16 mouse cellular contexts compared by ENCODE assay signal in the genomic region with DNA sequence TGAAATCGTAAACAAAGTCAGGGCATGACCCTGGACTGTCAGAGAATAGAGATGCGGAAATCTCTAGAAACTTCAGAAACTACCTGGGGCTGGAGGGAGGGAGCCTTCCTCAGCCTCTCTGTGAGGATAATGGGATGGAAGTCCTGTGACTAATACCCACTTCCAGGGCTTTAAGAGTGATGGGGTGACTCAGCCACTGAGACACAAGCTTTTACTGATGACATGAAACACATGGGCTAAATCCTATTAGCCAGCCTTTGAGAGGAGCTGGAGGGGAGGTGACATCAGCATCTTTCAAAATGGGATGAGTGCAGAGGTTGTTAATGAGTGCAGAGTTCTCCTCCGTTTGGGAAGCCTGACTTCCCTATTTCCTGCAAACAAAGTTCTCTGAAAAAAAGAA. TPM values are rescaled to one million over a fixed set of nuclear protein-coding genes. Genes with fewer than 3 reads are reported as not detected.
A peak's percentile ranks its signal among the peaks of the same experiment; 100 is the strongest.
DNase-seq lines count a peak whose midpoint lies in the region; ATAC-seq and TF ChIP-seq lines count a peak whose summit lies in the region.
"Had no signal": no experiment of that assay in that cellular context is flagged by ENCODE, and none has a peak within 500 bp of the region (broad histone marks: within the 10 kb centered on the region; RNA-seq: fewer than 3 reads in every experiment).

No protein-coding gene starts in this region.

- peak; percentile 78 for ATAC-seq in midbrain, embryonic 11.5 days (ENCODE audit: low FRiP score)
- ATAC-seq in midbrain, embryonic 16.5 days: no peak
- no peak for ATAC-seq in kidney, embryonic 16.5 days (ENCODE audit: low FRiP score, low TSS enrichment)
- ATAC-seq: intestine, embryonic 15.5 days; liver, postnatal 0 days had no signal

- WGBS in midbrain, embryonic 11.5 days: 25% methylated on average over 3 of the region's 3 CpGs
- WGBS in midbrain, embryonic 16.5 days: 22% methylated on average over 3 of the region's 3 CpGs
- 64% methylated on average over 3 of the region's 3 CpGs for WGBS in kidney, embryonic 16.5 days

- H3K9ac ChIP-seq in midbrain, embryonic 11.5 days (ENCODE audit: low read length): no peak overlapping the region
- no peak overlapping the region for H3K9ac ChIP-seq in midbrain, embryonic 16.5 days (ENCODE audit: low read depth, low read length)
- no peak overlapping the region for H3K9ac ChIP-seq in kidney, embryonic 16.5 days (replicated peaks; ENCODE audit: low read length)
- H3K9ac ChIP-seq: hindbrain, embryonic 12.5 days; intestine, embryonic 15.5 days; kidney, embryonic 15.5 days; liver, postnatal 0 days had no signal

- H3K4me2 ChIP-seq in midbrain, embryonic 11.5 days: no peak overlapping the region
- H3K4me2 ChIP-seq in midbrain, embryonic 16.5 days (ENCODE audit: low read length): no peak overlapping the region
- H3K4me2 ChIP-seq in myocyte (ENCODE audit: low read depth): peak overlapping the region; percentile 16
- no peak overlapping the region for H3K4me2 ChIP-seq in kidney, embryonic 16.5 days (replicated peaks; ENCODE audit: low read depth, low read length)
- H3K4me2 ChIP-seq: hindbrain, embryonic 12.5 days; intestine, embryonic 15.5 days; kidney, embryonic 15.5 days had no signal

- H3K27me3 ChIP-seq in midbrain, embryonic 11.5 days (ENCODE audit: control insufficient read depth, insufficient read depth, low read length): peaks cover 28% of the 10 kb centered on the region
- no peaks in the 10 kb centered on the region for H3K27me3 ChIP-seq in midbrain, embryonic 16.5 days (ENCODE audit: control insufficient read depth, insufficient read depth, low read depth, low read length)
- H3K27me3 ChIP-seq in myocyte (ENCODE audit: control insufficient read depth, insufficient read depth, insufficient read length): no peaks in the 10 kb centered on the region
- no peaks in the 10 kb centered on the region for H3K27me3 ChIP-seq in kidney, embryonic 16.5 days (ENCODE audit: insufficient read depth, low read length)
- H3K27me3 ChIP-seq: hindbrain, embryonic 12.5 days; intestine, embryonic 15.5 days; kidney, embryonic 15.5 days had no signal

- no peak overlapping the region for H3K27ac ChIP-seq in midbrain, embryonic 11.5 days (ENCODE audit: low read depth, low read length)
- H3K27ac ChIP-seq in midbrain, embryonic 16.5 days (ENCODE audit: low read length): no peak overlapping the region
- H3K27ac ChIP-seq in kidney, embryonic 16.5 days (ENCODE audit: low read length): no peak overlapping the region
- H3K27ac ChIP-seq: forebrain, embryonic 10.5 days; hindbrain, embryonic 12.5 days; intestine, embryonic 15.5 days; kidney, embryonic 15.5 days had no signal

- no peaks in the 10 kb centered on the region for H3K79me2 ChIP-seq in myocyte (ENCODE audit: control insufficient read depth, insufficient read depth)

- H3K9me3 ChIP-seq in midbrain, embryonic 11.5 days (ENCODE audit: control insufficient read depth, low read length): no peaks in the 10 kb centered on the region
- H3K9me3 ChIP-seq in midbrain, embryonic 16.5 days (replicated peaks; ENCODE audit: control insufficient read depth, low read length, poor library complexity, severe bottlenecking): no peaks in the 10 kb centered on the region
- H3K9me3 ChIP-seq in kidney, embryonic 16.5 days (ENCODE audit: low read length): no peaks in the 10 kb centered on the region
- H3K9me3 ChIP-seq: forebrain, embryonic 10.5 days; hindbrain, embryonic 12.5 days; intestine, embryonic 15.5 days; kidney, embryonic 15.5 days had no signal

- H3ac ChIP-seq in myocyte (ENCODE audit: control insufficient read depth, insufficient read length): no peak overlapping the region

- H3K4me3 ChIP-seq in midbrain, embryonic 11.5 days (ENCODE audit: low read depth, low read length): no peak overlapping the region
- no peak overlapping the region for H3K4me3 ChIP-seq in midbrain, embryonic 16.5 days (ENCODE audit: low read depth, low read length)
- H3K4me3 ChIP-seq in myocyte: no peak overlapping the region
- no peak overlapping the region for H3K4me3 ChIP-seq in kidney, embryonic 16.5 days (ENCODE audit: low read length)
- H3K4me3 ChIP-seq: forebrain, embryonic 10.5 days; hindbrain, embryonic 12.5 days; intestine, embryonic 15.5 days; kidney, embryonic 15.5 days had no signal

- H3K4me1 ChIP-seq in midbrain, embryonic 11.5 days (ENCODE audit: control insufficient read depth, insufficient read depth, low read length): no peaks in the 10 kb centered on the region
- H3K4me1 ChIP-seq in midbrain, embryonic 16.5 days (ENCODE audit: control insufficient read depth, insufficient read depth, low read length): no peaks in the 10 kb centered on the region
- peaks cover 3% of the 10 kb centered on the region; the same call in 1 of the 2 replicates for H3K4me1 ChIP-seq in kidney, embryonic 16.5 days (ENCODE audit: insufficient read depth, low read length)
- H3K4me1 ChIP-seq: hindbrain, embryonic 12.5 days; intestine, embryonic 15.5 days; kidney, embryonic 15.5 days had no signal

- peak; percentile 31 to 42 for DNase-seq in adrenal gland, postnatal 36 days
- no peak for DNase-seq in adrenal gland, adult 18-20 months (ENCODE audit: low spot score in 2 of 2)
- peak; percentile 89 for DNase-seq in midbrain, embryonic 11.5 days (ENCODE audit: low spot score, missing footprints)
- peak; percentile 73 for DNase-seq in NIH3T3 (ENCODE audit: low read depth)
- no peak for DNase-seq in c-Kit-positive CD71-positive TER-119-positive erythroid progenitor cells, embryonic 14.5 days (ENCODE audit: low spot score)
- DNase-seq: cerebellum, adult 8-10 months; gastrocnemius, postnatal 14 days; liver; liver, postnatal 0 days had no signal

- no peak for TF ChIP-seq POLR2A in myocyte (IDR thresholded peaks at IDR 0.05; ENCODE audit: insufficient read length, low read depth)

- no peaks in the 10 kb centered on the region for H3K36me3 ChIP-seq in midbrain, embryonic 11.5 days (ENCODE audit: control insufficient read depth, insufficient read depth, low read length)
- H3K36me3 ChIP-seq in midbrain, embryonic 16.5 days (ENCODE audit: control insufficient read depth, insufficient read depth, low read length): no peaks in the 10 kb centered on the region
- H3K36me3 ChIP-seq in myocyte (ENCODE audit: control insufficient read depth, insufficient read depth): no peaks in the 10 kb centered on the region
- no peaks in the 10 kb centered on the region for H3K36me3 ChIP-seq in kidney, embryonic 16.5 days (ENCODE audit: insufficient read depth, low read length)
- H3K36me3 ChIP-seq: forebrain, embryonic 10.5 days; hindbrain, embryonic 12.5 days; intestine, embryonic 15.5 days; kidney, embryonic 15.5 days had no signal

TF ChIP-seq in myocyte, 11 proteins besides CTCF, POLR2A, EP300 and RAD21:
- TF ChIP-seq USF1 (IDR thresholded peaks at IDR 0.05; ENCODE audit: low read depth): peak; percentile 28
- peak; percentile 32 for TF ChIP-seq MAX (IDR thresholded peaks at IDR 0.05; ENCODE audit: low read depth)
- no peak for TF ChIP-seq MYOG (IDR thresholded peaks at IDR 0.05; ENCODE audit: control insufficient read depth in 1 of 3, insufficient read depth in 1 of 3, insufficient read length in 2 of 3, low read depth in 2 of 3)
- no peak for TF ChIP-seq MYOD1 (IDR thresholded peaks at IDR 0.05; ENCODE audit: control insufficient read depth in 1 of 3, insufficient read length in 2 of 3, low read depth in 2 of 3)
- TF ChIP-seq TCF3 (IDR thresholded peaks at IDR 0.05; ENCODE audit: insufficient read length, low read depth): no peak

RNA-seq across cellular contexts. Expression of a gene that starts 38.2 kb away (rescaled TPM):
- total RNA-seq in adrenal gland, postnatal 36 days (2021): 10 to 100 TPM; 29.4 to 29.7 TPM
- 10 to 100 TPM; 18.0 to 22.6 TPM for total RNA-seq in adrenal gland, adult 18-20 months (2021)
- 1.8 and 2.5 TPM in 2 replicates for polyA plus RNA-seq in midbrain, embryonic 11.5 days (2014; fragmentation: Nextera tagmentation; extraction: Ambion mirVana)
- polyA plus RNA-seq in midbrain, embryonic 16.5 days (2015; fragmentation: Nextera tagmentation; extraction: Ambion mirVana): 3.9 and 4.5 TPM in 2 replicates
- 3.6 TPM for polyA plus RNA-seq in myocyte (2012; fragmentation: generic; extraction: Trizol)
- 3.2 and 4.6 TPM in 2 replicates for polyA plus RNA-seq in kidney, embryonic 16.5 days (2015; fragmentation: Nextera tagmentation; extraction: Ambion mirVana)

Comparison
In these comparisons a context has a peak if more than half of its experiments do, and no peak if none do; other contexts are left out.
1. DNase-seq: peak in adrenal gland, postnatal 36 days (2 of 2), midbrain, embryonic 11.5 days (single experiment) and NIH3T3 (single experiment); none in adrenal gland, adult 18-20 months (0 of 2) and c-Kit-positive CD71-positive TER-119-positive erythroid progenitor cells, embryonic 14.5 days (single experiment).